Mouse (Mus musculus) heart, postnatal 10 days (tissue): ENCODE data around the gene Kcnk2. TPM values are rescaled to one million over a fixed set of nuclear protein-coding genes. Genes with fewer than 3 reads are reported as not detected.

Source experiments
- microRNA-seq, 2 experiments: library from miRNA; unstranded; fragments of <30 nt; microRNA quantifications; one replicate each; pipeline ENCODE4 v1.2.0; 2022
- total RNA-seq, 2 experiments: library from RNA; stranded (reverse); gene quantifications; 2 replicates each; pipeline ENCODE4 v1.2.3; 2021

The Kcnk2 gene
- total RNA-seq, 2 experiments from 2014 or later, result 4.5 to 7.1 TPM

Small RNA genes within 50 kb of the gene (microRNA-seq; reads per million reads assigned to microRNA genes)
- 0 reads per million in 2 experiments for gene Gm24092
